Comparison of ENCODE assay signal across 9 mouse cellular contexts in genomic region chrX:101126474-101126955, GRCm38 (mm10). TPM values are rescaled to one million over a fixed set of nuclear protein-coding genes. Genes with fewer than 3 reads are reported as not detected.
A peak's percentile ranks its signal among the peaks of the same experiment; 100 is the strongest.
DNase-seq lines count a peak whose midpoint lies in the region; ATAC-seq and TF ChIP-seq lines count a peak whose summit lies in the region.
"Had no signal": no experiment of that assay in that cellular context is flagged by ENCODE, and none has a peak within 500 bp of the region (broad histone marks: within the 10 kb centered on the region; RNA-seq: fewer than 3 reads in every experiment).

No protein-coding gene starts in this region.

- POLR2A ChIA-PET in Patski (lab: Charles Lee): no interaction called here

- WGBS in midbrain, embryonic 15.5 days: 79% methylated on average over 7 of the region's 7 CpGs
- 81% methylated on average over 7 of the region's 7 CpGs for WGBS in midbrain, embryonic 10.5 days

- ATAC-seq in Patski: peak; percentile 70
- ATAC-seq in midbrain, embryonic 15.5 days (replicated peaks): no peak

- H3K9ac ChIP-seq in midbrain, embryonic 15.5 days: no peak overlapping the region
- H3K9ac ChIP-seq: hindbrain, embryonic 15.5 days; limb, embryonic 13.5 days had no signal

- CTCF ChIA-PET in Patski (lab: Charles Lee): interaction anchor here (1.2 kb wide), 1 partner anchor 139 kb away, joined by 3 read pairs; no protein-coding TSS in a partner anchor

- no peak overlapping the region for H3K4me2 ChIP-seq in midbrain, embryonic 15.5 days
- H3K4me2 ChIP-seq: hindbrain, embryonic 15.5 days; limb, embryonic 13.5 days had no signal

- H3K4me1 ChIP-seq in midbrain, embryonic 15.5 days: no peaks in the 10 kb centered on the region
- no peaks in the 10 kb centered on the region for H3K4me1 ChIP-seq in midbrain, embryonic 10.5 days
- H3K4me1 ChIP-seq: hindbrain, embryonic 15.5 days; limb, embryonic 13.5 days had no signal

- peak; percentile 9 for DNase-seq in Patski (ENCODE audit: low read depth, low spot score)
- DNase-seq in adrenal gland, postnatal 10 days: peak; percentile 17
- peak; percentile 39 for DNase-seq in heart, postnatal 4 days
- peak; percentile 30 for DNase-seq in lung, postnatal 36 days
- DNase-seq in cerebellum, postnatal 25 days: no peak
- DNase-seq in midbrain, embryonic 10.5 days (ENCODE audit: low spot score): no peak

- no peaks in the 10 kb centered on the region for H3K9me3 ChIP-seq in midbrain, embryonic 15.5 days
- H3K9me3 ChIP-seq in midbrain, embryonic 10.5 days (replicated peaks): no peaks in the 10 kb centered on the region
- H3K9me3 ChIP-seq: hindbrain, embryonic 15.5 days; limb, embryonic 13.5 days had no signal

- H3K27me3 ChIP-seq in Patski: no peaks in the 10 kb centered on the region
- no peaks in the 10 kb centered on the region for H3K27me3 ChIP-seq in midbrain, embryonic 15.5 days (replicated peaks)
- 0 out of 2 replicates have a peak, but pooled peaks cover 9% of the 10 kb centered on the region for H3K27me3 ChIP-seq in midbrain, embryonic 10.5 days (ENCODE audit: low read depth, poor library complexity, severe bottlenecking)
- H3K27me3 ChIP-seq: hindbrain, embryonic 15.5 days; limb, embryonic 13.5 days had no signal

- no peaks in the 10 kb centered on the region for H3K36me3 ChIP-seq in midbrain, embryonic 15.5 days (replicated peaks)
- no peaks in the 10 kb centered on the region for H3K36me3 ChIP-seq in midbrain, embryonic 10.5 days
- H3K36me3 ChIP-seq: hindbrain, embryonic 15.5 days; limb, embryonic 13.5 days had no signal

- in situ Hi-C loops in Patski (cut with MboI; ENCODE audit: low pct_unique_long_range_greater_than_20kb): loop anchor here (25.0 kb wide), 1 partner anchor 386 kb away; no protein-coding TSS in a partner anchor

- no peak overlapping the region for H3K4me3 ChIP-seq in midbrain, embryonic 15.5 days
- no peak overlapping the region for H3K4me3 ChIP-seq in midbrain, embryonic 10.5 days
- H3K4me3 ChIP-seq: hindbrain, embryonic 15.5 days; limb, embryonic 13.5 days had no signal

- no peak for TF ChIP-seq CTCF in Patski (IDR thresholded peaks at IDR 0.05)

- no peak overlapping the region for H3K27ac ChIP-seq in midbrain, embryonic 15.5 days
- H3K27ac ChIP-seq in midbrain, embryonic 10.5 days (replicated peaks): no peak overlapping the region
- H3K27ac ChIP-seq: hindbrain, embryonic 15.5 days; limb, embryonic 13.5 days had no signal

RNA-seq across cellular contexts. Expression of gene Slc7a3, which starts 40.7 kb away (rescaled TPM):
- 0.59 TPM for polyA plus RNA-seq in Patski (2021)
- 1 to 10 TPM in 1 of 2 experiments, under 1 TPM in 1; 0.63 to 1.3 TPM for total RNA-seq in adrenal gland, postnatal 10 days (2021)
- not detected for total RNA-seq in heart, postnatal 4 days (2021)
- 6.2 and 6.5 TPM in 2 replicates for polyA plus RNA-seq in midbrain, embryonic 15.5 days (2015; fragmentation: Nextera tagmentation; extraction: Ambion mirVana)
- polyA plus RNA-seq in midbrain, embryonic 10.5 days (2016; fragmentation: Nextera tagmentation; extraction: Ambion mirVana): 0.50 and 0.86 TPM in 2 replicates

Comparison
In these comparisons a context has a peak if more than half of its experiments do, and no peak if none do; other contexts are left out.
1. DNase-seq: peak in Patski (single experiment), adrenal gland, postnatal 10 days (single experiment), heart, postnatal 4 days (single experiment) and lung, postnatal 36 days (single experiment); none in cerebellum, postnatal 25 days (0 of 2) and midbrain, embryonic 10.5 days (single experiment).